Comparison of ENCODE assay signal across 10 mouse cellular contexts in the genomic region with DNA sequence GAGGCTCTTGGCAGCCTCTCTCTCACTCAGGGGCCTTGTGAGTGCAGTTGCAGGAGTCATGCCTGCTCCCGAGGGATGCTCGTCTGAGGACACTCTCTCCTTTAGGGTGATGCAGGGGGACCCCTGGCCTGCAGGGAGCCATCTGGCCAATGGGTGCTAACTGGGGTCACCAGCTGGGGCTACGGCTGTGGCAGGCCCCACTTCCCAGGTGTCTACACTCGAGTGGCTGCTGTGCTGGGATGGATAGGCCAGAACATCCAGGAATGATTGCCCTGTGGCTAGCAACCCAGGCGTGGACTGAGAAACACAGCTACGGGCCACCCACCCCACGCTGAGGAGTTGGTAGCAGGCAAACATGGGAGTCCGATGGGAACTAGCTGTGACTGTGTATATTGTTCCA. TPM values are rescaled to one million over a fixed set of nuclear protein-coding genes. Genes with fewer than 3 reads are reported as not detected.
DNase-seq lines count a peak whose midpoint lies in the region; ATAC-seq lines count a peak whose summit lies in the region.
"Had no signal": no experiment of that assay in that cellular context is flagged by ENCODE, and none has a peak within 500 bp of the region (broad histone marks: within the 10 kb centered on the region; RNA-seq: fewer than 3 reads in every experiment).

No protein-coding gene starts in this region.

- peak overlapping the region; percentile 96 for H3K4me3 ChIP-seq in megakaryocyte, embryonic 14.5 days (replicated peaks)
- peak overlapping the region; percentile 91 for H3K4me3 ChIP-seq in limb, embryonic 13.5 days
- H3K4me3 ChIP-seq in stomach, embryonic 15.5 days (replicated peaks): peak overlapping the region; percentile 97

- peaks cover 8% of the 10 kb centered on the region for H3K27me3 ChIP-seq in megakaryocyte, embryonic 14.5 days (replicated peaks)
- peaks cover 5% of the 10 kb centered on the region; the same call in 1 of the 2 replicates for H3K27me3 ChIP-seq in limb, embryonic 13.5 days
- no peaks in the 10 kb centered on the region for H3K27me3 ChIP-seq in stomach, embryonic 15.5 days (replicated peaks)

- peak overlapping the region; percentile 97; the same call in 1 of the 2 replicates for H3K4me2 ChIP-seq in limb, embryonic 13.5 days (replicated peaks)
- peak overlapping the region; percentile 95; the same call in 1 of the 2 replicates for H3K4me2 ChIP-seq in stomach, embryonic 15.5 days

- no peak overlapping the region for H3K27ac ChIP-seq in limb, embryonic 13.5 days
- H3K27ac ChIP-seq in stomach, embryonic 15.5 days: no peak overlapping the region

- 90% methylated on average over 8 of the region's 8 CpGs for WGBS in limb, embryonic 13.5 days
- WGBS in stomach, embryonic 15.5 days: 81% methylated on average over 8 of the region's 8 CpGs

- DNase-seq in cerebellum, adult 11-12 months: peak; percentile 72
- DNase-seq in cerebellum, postnatal 4 days (ENCODE audit: low spot score in 2 of 2): no peak
- no peak for DNase-seq in layer of hippocampus, adult 18-20 months (ENCODE audit: low spot score in 2 of 2)
- DNase-seq in adrenal gland, postnatal 4 days (ENCODE audit: low spot score in 2 of 2): no peak
- DNase-seq: heart, postnatal 4 days; lung, postnatal 36 days had no signal

- no peak for ATAC-seq in megakaryocyte, adult 5-6 weeks (ENCODE audit: poor library complexity, severe bottlenecking)
- ATAC-seq in limb, embryonic 13.5 days (ENCODE audit: low FRiP score, low read depth): no peak
- ATAC-seq in stomach, embryonic 15.5 days (ENCODE audit: insufficient read depth, low FRiP score, low read depth): no peak

- H3K36me3 ChIP-seq in megakaryocyte, embryonic 14.5 days (replicated peaks; ENCODE audit: low read length): peaks cover 59% of the 10 kb centered on the region
- peaks cover 45% of the 10 kb centered on the region for H3K36me3 ChIP-seq in limb, embryonic 13.5 days
- peaks cover 28% of the 10 kb centered on the region for H3K36me3 ChIP-seq in stomach, embryonic 15.5 days

- peaks cover 38% of the 10 kb centered on the region for H3K4me1 ChIP-seq in megakaryocyte, embryonic 14.5 days
- peaks cover 22% of the 10 kb centered on the region for H3K4me1 ChIP-seq in limb, embryonic 13.5 days
- H3K4me1 ChIP-seq in stomach, embryonic 15.5 days: peaks cover 19% of the 10 kb centered on the region

- no peak overlapping the region for H3K9ac ChIP-seq in limb, embryonic 13.5 days
- no peak overlapping the region for H3K9ac ChIP-seq in stomach, embryonic 15.5 days

- H3K9me3 ChIP-seq in megakaryocyte, embryonic 14.5 days: no peaks in the 10 kb centered on the region
- H3K9me3 ChIP-seq in limb, embryonic 13.5 days: no peaks in the 10 kb centered on the region
- no peaks in the 10 kb centered on the region for H3K9me3 ChIP-seq in stomach, embryonic 15.5 days

RNA-seq across cellular contexts. Expression of a gene that starts 1.7 kb away (rescaled TPM):
- polyA plus RNA-seq in megakaryocyte, embryonic 14.5 days (2012; ENCODE audit: insufficient read depth, low replicate concordance): 88.8 and 345 TPM in 2 replicates
- 60.1 and 74.7 TPM in 2 replicates for total RNA-seq in megakaryocyte, adult 5-6 weeks (2015)
- 31.8 and 44.9 TPM in 2 replicates for total RNA-seq in megakaryocyte, adult 5-6 weeks (2017)
- 306 and 335 TPM in 2 replicates for polyA plus RNA-seq in limb, embryonic 13.5 days (2015; fragmentation: Nextera tagmentation; extraction: Ambion mirVana)
- 317 and 334 TPM in 2 replicates for polyA plus RNA-seq in stomach, embryonic 15.5 days (2015; fragmentation: Nextera tagmentation; extraction: Ambion mirVana)
- total RNA-seq in layer of hippocampus, adult 18-20 months (2021): 100 to 1,000 TPM; 136 to 144 TPM
- 100 to 1,000 TPM; 162 to 179 TPM for total RNA-seq in adrenal gland, postnatal 4 days (2021)

RNA-seq across cellular contexts. Expression of a gene that starts 19.0 kb away (rescaled TPM):
- 11.8 and 16.6 TPM in 2 replicates for polyA plus RNA-seq in megakaryocyte, embryonic 14.5 days (2012; ENCODE audit: insufficient read depth, low replicate concordance)
- 7.7 and 9.5 TPM in 2 replicates for total RNA-seq in megakaryocyte, adult 5-6 weeks (2015)
- total RNA-seq in megakaryocyte, adult 5-6 weeks (2017): 35.2 and 35.8 TPM in 2 replicates
- polyA plus RNA-seq in limb, embryonic 13.5 days (2015; fragmentation: Nextera tagmentation; extraction: Ambion mirVana): 54.6 and 63.2 TPM in 2 replicates
- 38.1 and 46.1 TPM in 2 replicates for polyA plus RNA-seq in stomach, embryonic 15.5 days (2015; fragmentation: Nextera tagmentation; extraction: Ambion mirVana)
- total RNA-seq in layer of hippocampus, adult 18-20 months (2021): 10 to 100 TPM; 19.5 to 22.3 TPM
- 10 to 100 TPM; 18.5 to 23.1 TPM for total RNA-seq in adrenal gland, postnatal 4 days (2021)

RNA-seq across cellular contexts. Expression of a gene that starts 27.4 kb away (rescaled TPM):
- polyA plus RNA-seq in megakaryocyte, embryonic 14.5 days (2012; ENCODE audit: insufficient read depth, low replicate concordance): 0.08 TPM in 1 of 2 replicates, not detected in the other
- not detected in 2 replicates for total RNA-seq in megakaryocyte, adult 5-6 weeks (2015)
- total RNA-seq in megakaryocyte, adult 5-6 weeks (2017): not detected in 2 replicates
- 0.06 and 0.08 TPM in 2 replicates for polyA plus RNA-seq in limb, embryonic 13.5 days (2015; fragmentation: Nextera tagmentation; extraction: Ambion mirVana)
- polyA plus RNA-seq in stomach, embryonic 15.5 days (2015; fragmentation: Nextera tagmentation; extraction: Ambion mirVana): 0.06 TPM in 1 of 2 replicates, not detected in the other
- total RNA-seq in layer of hippocampus, adult 18-20 months (2021): under 1 TPM; 0.40 to 0.56 TPM
- not detected for total RNA-seq in adrenal gland, postnatal 4 days (2021)
- total RNA-seq: heart, postnatal 4 days had no signal

RNA-seq across cellular contexts. Expression of a gene that starts 30.8 kb away (rescaled TPM):
- 29.3 and 96.0 TPM in 2 replicates for polyA plus RNA-seq in megakaryocyte, embryonic 14.5 days (2012; ENCODE audit: insufficient read depth, low replicate concordance)
- 11.0 and 12.9 TPM in 2 replicates for total RNA-seq in megakaryocyte, adult 5-6 weeks (2015)
- total RNA-seq in megakaryocyte, adult 5-6 weeks (2017): 9.4 and 20.3 TPM in 2 replicates
- polyA plus RNA-seq in limb, embryonic 13.5 days (2015; fragmentation: Nextera tagmentation; extraction: Ambion mirVana): 32.3 and 32.7 TPM in 2 replicates
- polyA plus RNA-seq in stomach, embryonic 15.5 days (2015; fragmentation: Nextera tagmentation; extraction: Ambion mirVana): 33.6 TPM in 2 replicates
- total RNA-seq in layer of hippocampus, adult 18-20 months (2021): 10 to 100 TPM; 24.9 to 28.1 TPM
- 10 to 100 TPM; 10.9 to 11.1 TPM for total RNA-seq in adrenal gland, postnatal 4 days (2021)

RNA-seq across cellular contexts. Expression of a gene that starts 44.0 kb away (rescaled TPM):
- 33.4 and 118 TPM in 2 replicates for polyA plus RNA-seq in megakaryocyte, embryonic 14.5 days (2012; ENCODE audit: insufficient read depth, low replicate concordance)
- 10.1 and 10.4 TPM in 2 replicates for total RNA-seq in megakaryocyte, adult 5-6 weeks (2015)
- 9.1 and 15.1 TPM in 2 replicates for total RNA-seq in megakaryocyte, adult 5-6 weeks (2017)
- 49.0 and 54.1 TPM in 2 replicates for polyA plus RNA-seq in limb, embryonic 13.5 days (2015; fragmentation: Nextera tagmentation; extraction: Ambion mirVana)
- 37.1 and 41.9 TPM in 2 replicates for polyA plus RNA-seq in stomach, embryonic 15.5 days (2015; fragmentation: Nextera tagmentation; extraction: Ambion mirVana)
- 10 to 100 TPM; 46.4 to 55.6 TPM for total RNA-seq in layer of hippocampus, adult 18-20 months (2021)
- 10 to 100 TPM; 43.5 to 47.7 TPM for total RNA-seq in adrenal gland, postnatal 4 days (2021)
